Mouse (Mus musculus): ENCODE data around the gene Tbc1d14. TPM values are rescaled to one million over a fixed set of nuclear protein-coding genes. Genes with fewer than 3 reads are reported as not detected.
A peak's percentile ranks its signal among the peaks of the same experiment; 100 is the strongest.

Gene Tbc1d14
- polyA plus RNA-seq, 2 experiments from 2014 or later: 58.5 to 95.0 TPM

DNA sequence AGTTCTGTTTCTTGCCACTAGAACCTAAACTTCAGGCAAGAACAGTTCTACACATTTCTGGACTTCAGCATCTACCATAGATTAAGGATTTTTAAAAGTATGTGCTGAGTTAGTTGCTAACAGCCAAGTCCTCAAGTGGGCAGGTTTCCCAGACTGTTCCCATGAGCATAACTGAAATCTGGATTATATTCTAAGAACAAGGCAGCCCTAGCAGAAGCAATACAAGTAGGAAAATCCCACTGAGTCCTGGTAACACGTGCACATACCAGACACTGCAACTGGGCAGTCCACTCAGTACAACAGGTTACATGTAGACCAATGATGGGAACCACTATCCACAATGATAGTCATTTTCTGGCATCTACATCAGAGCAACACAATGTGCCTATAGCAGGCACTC, 17.3 kb downstream of the Tbc1d14 start:
- no peak for ATAC-seq

DNA sequence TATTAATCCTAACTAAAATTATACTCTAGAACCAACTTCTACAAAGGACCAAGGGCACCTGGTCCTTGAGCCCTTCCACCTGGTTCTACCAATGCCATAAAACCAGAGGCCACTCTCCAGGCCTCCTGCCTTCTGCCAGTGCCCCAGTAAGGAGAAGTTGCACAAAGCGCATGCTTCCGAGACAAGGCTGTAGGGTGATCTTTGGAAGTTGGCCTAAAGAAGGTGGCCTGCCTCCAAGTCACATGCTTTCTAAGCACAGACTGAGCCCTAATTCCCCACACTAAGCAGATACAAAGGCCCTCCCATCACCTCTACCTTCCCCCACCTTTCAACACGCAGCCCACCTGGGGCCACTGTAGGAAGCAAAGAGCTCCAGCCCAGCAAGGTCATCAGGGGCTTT, 17.8 kb downstream of the Tbc1d14 start:
- no peak for ATAC-seq

DNA sequence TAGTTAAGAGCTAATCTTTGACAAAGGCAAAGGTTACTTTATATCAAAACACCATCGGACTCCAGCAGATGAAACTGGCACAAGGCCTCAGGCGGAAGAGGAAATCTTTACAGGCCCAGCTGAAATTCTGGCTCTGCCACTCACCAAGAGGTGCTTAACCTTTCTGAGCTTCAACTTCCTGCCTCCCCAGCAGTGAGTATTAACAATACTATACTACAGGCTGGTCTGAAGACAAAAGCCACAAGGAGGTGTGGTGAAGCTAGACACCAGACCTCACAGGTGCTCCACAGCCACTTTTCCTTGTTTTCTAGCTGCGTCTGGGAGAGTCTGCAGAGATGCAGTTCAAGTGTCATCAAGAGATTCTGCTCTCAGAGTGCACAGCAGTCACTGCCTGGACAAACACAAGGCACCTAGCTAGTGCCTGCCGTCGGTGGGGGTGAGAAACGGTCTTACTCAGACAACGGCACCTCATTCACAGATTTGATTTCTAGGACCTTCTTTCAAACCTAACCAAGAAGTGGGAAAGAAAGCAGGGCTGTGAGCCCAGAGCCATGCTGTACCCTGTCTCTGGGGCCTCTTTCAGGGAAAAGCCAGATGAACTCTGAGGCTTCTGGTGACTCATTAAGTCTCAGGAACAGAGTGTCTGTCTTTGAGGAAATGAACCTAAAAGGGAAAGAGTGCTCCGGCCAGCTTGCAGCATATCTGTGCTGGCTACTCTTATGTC, 18.8 kb downstream of the Tbc1d14 start:
- ATAC-seq: peak; percentile 86

DNA sequence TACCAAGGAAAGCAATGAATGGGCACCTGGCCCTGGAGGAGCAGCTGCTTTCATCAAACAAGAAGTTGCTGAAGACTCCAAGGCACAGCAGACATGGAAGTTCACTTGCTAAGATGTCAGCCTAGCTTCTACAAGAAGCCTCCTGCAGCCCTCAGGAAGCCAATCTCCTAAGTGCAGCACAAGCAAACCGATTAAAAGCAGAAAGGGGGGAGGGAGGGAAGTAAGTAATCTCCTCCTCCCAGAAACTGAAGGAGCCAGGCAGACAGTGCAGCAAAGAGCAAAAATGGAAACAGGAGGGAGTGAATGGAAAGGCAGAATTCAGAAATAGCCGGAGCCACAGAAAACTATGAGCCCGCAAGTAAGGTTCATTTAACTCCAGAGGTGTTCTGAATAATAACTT, 19.7 kb downstream of the Tbc1d14 start:
- no peak for ATAC-seq

DNA sequence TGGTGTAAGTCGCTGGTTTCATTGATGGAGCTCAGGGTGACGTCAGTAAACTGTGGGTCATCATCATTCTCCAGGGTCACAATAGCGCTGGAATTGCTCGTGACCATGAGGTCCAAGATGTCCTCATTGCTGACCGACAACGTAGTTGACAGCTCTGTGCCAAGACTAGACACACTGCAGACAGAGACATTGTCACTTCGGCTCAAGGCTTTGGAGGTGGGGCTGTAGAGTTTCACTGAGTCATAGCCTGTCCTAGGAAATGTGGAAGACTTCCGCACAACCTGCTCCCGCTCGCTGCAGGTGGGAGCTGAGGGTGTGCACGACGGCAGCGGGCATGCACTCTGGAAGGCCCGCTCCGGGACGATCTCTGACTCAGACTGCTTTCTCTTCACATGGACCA, 21.7 kb downstream of the Tbc1d14 start:
- ATAC-seq: no peak

DNA sequence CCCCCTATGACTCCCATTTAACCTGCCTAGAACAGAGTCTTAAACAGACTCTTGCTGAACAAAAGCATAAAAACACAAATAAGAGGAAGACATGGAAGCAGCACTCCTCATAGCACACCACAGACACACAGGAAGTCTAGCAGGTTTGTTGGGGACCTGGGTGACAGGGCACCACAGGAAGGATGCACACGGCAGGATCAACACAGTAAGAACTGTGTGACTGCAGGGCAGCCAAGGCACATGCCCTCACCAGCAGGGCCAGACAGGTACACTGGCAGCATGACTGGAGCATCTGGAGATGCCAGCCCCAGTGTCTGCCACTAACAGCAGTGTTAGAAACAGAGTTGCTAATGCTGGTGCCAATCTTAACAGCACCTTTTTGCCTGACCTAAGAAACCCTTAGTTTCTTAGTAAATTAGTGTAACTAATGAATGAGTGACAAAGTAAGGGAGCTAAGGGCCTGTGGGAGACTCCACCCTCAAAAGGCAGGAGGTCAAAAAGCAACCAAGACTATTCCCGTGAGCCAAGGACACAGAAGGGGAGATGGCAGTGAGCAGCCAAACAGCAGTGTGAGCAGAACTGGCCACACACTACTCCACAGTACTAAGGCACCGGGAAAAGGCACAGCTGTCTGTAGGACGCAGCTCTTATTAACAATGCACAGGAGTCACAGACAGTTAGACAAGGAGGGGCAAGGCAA, 22.4 kb downstream of the Tbc1d14 start:
- ATAC-seq: peak; percentile 60

DNA sequence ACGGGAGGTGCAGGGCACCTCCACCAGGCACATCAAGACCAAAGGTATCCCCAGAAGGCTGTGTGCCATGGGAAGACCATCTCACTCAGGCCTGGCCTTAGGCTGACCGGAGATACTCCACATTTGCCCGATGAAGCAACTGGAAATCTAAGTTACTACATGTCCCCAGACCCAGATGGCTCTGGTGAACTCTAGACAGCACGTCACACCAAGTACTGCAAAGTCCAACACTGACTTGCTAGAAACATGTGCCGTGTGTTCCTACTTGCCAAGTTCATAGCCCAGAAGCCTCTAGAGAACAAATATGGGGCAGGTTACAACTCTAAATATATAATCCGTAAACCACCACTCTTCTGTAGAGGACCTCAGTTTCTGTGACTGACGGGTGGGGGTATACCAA, 23.0 kb downstream of the Tbc1d14 start:
- no peak for ATAC-seq

DNA sequence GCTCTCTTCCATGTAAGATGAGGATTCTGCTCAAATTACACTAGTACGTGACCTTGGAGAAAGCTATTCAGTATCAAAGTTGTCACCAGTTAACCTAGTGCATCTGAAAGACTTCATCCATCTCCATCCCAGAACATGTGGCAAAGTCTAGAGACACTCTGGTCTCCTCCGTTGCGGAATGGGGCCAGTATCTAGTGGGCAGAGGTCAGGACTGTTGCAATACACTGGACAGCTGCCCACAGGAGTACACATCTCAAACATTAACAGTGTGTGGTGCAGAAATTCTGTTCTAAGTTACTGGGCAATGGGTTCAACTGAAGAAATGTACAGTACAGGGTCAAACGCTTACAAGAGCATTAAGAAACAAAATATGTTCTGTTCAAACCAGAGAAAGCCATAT, 25.0 kb downstream of the Tbc1d14 start:
- ATAC-seq: no peak

DNA sequence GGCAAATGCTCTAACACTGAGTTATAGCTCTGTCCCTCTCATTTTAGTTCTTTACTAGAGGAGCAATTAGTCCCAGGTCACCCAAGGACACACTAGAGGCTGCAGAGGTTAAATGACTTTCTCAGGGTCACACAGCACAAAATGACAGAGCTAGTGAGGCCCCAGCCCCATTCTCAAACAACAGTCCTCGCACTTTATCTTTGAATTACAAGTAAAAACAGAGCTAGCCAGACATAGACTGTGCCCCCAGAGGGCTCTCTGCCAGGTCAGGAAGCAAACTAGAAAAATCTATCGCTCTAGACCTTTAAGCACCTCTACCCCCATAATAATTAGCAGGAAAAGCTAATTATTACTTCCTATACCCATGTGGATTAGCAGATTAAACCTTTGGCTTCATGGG, 25.4 kb downstream of the Tbc1d14 start:
- ATAC-seq: no peak

DNA sequence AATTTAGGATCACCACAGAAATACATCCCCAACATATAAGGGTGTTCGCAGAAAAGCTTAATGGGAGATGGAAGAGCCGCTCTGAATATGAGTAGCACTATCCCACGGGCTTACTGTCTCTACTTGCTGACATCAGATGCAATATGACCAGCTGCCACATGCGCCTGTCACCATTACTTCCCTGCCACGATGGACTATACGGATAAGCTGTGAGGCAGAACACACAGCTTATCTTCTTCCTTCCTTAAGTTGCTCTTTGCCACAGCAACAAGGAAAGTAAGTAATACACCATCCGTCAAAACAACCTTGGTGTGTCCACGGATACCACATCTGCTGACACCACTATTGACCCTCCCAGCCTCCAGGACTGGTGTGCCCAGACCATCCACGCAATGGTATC, 28.5 kb downstream of the Tbc1d14 start:
- ATAC-seq: no peak

DNA sequence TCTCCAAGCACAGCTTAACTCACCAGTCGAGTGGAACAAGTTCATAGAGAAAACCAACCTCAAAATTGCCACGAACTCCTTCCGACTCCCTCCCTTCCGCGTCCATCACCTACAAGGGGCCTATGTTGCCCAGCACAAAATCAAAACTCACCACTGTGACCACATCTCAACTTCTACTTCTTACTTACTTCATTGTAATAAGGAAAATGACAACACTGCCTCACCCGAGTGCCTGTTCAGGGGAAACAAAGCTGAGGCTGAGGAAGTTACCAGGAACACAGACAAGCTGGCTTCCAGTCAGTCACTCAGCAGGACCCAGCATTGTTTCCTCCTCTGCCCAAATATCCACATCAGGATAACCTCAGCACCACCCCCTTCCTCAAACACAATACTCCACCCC, 29.3 kb downstream of the Tbc1d14 start:
- no peak for ATAC-seq

DNA sequence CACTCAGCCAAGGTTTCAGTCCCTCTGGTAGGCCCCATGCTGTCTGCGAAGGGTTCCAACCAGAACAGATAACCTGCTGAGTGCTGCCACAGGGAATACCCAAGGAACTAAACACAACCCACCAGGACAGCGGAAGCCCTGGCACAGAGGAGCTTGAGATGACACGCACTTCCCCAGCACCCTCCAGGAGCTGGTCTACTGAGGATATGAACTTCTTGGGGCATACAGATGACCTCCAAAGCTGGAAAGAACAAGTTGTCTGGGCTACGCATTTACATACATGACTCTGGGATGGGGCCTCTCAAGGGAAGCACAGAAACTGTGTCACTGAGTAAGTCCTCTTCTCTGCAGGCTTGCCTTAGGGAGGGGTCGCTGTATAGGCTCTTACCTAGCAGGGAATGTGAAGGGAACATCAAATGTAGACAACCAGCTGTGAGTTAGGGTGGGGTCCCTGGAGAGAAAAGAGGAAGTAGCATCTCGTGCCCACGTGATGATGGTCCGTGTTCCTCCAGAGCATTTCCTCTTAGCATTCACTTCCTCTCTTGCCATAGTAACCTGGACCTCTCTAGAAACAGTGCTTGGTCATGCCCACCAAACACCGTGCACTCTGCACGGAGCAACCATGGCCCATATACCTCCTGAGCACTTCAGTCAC, 30.2 kb downstream of the Tbc1d14 start:
- peak; percentile 31 for ATAC-seq

DNA sequence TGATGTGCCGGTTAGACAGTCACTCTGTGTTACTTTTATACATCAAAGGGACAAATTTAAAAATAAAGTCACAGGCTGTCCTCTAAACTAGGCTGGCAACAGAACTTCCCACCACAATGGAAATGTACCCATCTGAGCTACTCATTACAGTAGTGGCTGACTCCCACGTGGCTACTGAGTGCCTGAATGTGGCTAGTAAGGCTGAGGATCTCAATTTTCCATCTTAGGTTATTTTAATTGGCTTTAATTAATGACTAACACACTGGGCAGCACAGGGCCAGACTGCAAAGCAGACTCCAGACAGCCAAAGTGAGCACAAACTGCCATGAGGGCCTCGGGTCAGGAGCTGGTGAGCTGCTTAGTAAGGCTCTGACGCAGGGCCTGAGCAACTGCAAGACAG, 31.6 kb downstream of the Tbc1d14 start:
- ATAC-seq: peak; percentile 55

DNA sequence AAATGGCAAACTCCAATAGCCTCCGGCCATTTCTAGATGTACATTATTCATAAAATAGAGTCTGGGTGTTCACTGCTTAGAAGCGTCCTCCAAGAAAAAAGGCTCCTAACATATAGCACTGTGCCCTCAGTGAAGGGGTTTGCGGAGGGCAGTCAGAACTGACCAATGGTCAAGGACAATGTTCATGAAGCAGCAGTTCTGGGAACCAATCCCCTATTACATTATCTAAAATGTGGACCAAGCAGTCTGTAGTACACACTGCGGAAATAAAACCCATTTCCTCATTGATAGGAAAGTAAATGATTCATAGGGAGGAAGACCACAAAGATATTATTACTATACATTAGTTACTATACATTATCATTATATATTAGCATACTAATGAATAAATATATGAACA, 32.6 kb downstream of the Tbc1d14 start:
- ATAC-seq: no peak

DNA sequence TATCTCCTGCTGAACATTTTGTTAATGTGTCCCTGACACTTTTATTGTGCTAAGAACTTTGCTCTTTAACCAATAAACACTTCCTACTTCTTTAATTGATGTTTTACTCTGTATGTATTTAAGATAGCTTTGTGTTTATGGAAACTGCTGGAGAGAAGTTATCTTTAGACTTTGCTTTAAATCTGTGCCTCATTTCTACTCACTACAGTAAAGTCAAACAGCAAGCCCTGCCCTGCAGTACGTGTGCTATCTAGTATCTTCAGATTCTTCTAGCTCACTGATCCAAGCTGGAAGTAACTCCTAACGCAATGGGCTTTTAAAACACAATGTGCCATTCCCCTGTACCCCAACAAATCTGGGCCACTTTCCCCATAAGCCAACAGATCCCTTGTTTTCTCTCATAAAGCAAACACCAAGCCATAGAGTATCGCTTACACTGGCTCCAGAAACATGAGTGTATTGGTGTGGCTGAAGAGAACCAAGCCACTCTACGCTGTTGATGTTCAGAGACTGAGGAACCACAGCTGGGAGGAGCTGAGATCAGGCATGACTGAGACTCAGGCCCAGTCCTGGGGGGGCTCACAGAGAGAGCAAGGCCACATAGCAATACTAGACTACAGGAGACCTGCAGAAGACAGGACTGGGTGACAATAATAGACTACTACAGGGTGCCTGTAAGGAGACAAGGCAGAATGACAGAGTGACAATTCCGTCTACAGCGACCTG, 33.4 kb downstream of the Tbc1d14 start:
- no peak for ATAC-seq

DNA sequence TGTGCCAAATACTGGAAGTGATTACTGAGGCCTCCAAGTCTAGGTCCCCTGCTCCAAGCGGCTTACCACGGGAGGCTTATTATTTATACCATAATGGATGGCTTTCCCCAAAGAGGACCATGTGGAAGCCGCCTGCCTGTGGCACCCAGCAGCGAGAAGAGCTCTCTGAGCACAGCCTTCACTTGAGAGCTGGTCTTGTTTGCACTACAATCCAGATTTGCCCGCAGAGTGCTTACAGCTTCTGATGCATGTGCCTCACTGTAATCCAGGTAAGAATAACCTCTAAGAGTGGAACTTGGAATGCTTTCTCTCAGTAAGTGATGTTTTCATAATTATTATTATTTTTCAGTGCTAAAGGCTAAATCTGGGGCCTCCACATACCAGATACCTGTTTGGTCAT, 34.0 kb downstream of the Tbc1d14 start:
- no peak for ATAC-seq

DNA sequence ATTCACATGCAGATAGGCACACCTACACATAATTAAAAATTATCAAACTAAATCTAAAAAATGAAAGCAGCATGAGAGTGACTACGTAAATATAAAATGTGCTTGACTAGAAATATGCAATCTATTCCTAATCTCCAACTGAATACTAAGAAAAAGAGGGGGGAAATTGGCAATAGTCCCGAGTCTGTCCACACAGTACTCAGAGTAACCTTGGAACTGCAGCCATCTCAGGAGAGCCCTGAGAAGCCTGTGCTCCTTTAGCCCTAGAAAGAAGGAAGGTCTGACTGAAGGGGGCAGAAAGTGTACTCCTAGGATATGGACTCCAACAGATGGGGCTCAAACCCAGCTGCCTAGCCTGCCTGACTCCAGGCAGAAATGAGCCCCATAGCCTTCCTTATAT, 34.5 kb downstream of the Tbc1d14 start:
- ATAC-seq: no peak

DNA sequence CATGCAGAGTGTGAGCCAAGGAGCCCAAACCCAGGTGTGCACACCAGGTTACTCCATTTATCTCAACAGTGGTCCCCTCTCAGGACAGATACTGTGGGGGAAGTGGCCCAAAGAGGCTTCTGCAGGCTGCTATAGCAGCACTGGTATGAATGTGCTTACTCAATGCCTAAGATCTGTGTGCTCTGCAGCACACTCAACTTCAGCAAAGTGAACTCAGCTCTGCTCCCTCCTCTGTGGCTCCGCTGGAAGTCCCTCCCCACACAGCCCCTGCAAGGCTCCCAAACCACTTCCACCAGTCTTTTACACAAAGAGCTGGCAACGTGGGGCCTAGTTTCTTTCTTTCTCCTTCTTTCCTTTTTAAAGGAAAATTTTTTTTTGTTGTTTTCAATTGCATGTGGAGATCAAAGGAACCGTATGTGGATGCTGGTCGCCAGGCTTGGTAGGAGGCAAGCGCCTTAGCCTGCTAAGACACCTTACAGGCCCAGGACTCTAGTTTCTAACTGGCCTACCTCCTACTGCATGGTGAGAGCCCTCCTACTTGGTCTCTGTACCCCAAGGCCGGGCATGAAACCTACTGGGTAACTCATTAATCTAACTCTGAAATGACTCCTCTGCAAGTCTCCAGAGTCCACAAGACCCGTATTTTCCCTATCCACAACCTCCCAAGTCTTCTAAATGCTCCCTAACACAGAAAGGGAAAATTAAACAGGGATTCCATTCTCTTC, 35.3 kb downstream of the Tbc1d14 start:
- peak; percentile 53 for ATAC-seq

DNA sequence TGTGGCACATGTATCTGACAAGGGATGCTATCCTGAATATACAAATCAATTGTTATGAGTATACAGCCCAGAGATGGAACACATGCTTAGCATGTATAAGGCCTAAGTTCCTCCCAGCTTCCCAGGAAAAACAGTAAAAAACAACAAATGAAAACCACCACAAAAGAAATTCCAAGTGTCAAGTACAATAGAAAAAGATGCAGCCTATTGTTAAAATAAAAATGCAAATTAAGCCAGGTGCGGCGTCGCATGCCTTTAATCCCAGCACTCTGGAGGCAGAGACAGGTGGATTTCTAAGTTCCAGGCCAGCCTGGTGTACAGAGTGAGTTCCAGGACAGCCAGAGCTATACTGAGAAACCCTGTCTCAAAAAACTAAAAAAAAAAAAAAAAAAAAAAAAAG, 36.2 kb downstream of the Tbc1d14 start:
- ATAC-seq: no peak

DNA sequence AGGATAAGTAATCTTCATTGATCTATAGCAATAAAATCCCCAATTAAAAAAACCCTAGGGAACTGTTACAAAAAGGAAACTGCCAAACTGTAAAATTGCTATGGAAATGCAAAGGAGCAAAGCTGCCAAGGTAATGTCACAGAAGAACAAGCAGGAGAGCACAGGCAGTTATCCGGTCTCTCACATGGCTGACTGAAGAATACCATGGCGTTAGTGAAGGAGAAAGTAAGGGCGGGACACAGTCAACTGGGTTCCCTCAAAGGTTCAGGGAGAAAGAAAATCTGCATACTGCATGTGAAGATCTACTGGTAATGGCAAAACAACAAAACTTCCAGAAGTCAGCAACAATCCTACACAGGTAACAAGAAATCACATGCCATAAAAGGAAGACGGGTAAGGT, 36.8 kb downstream of the Tbc1d14 start:
- no peak for ATAC-seq

DNA sequence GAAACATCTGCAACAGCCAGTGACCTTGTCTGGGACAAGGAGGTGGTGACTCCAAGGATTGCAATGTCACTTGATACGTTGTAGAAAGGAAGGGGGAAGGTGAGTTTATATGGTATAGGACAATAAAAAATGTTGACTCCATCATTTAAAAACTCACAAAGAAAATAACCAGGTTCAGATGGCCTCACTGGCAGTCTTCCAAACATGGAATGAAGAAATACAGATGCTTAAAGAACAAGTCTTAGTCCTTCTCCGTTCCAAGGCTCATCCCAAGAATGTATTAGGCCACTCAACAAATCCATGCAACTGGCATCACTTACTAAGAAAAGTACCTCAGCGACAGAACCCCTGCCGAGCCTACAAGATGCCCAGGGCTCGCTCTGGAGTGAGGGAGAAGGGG, 38.6 kb downstream of the Tbc1d14 start:
- no peak for ATAC-seq

DNA sequence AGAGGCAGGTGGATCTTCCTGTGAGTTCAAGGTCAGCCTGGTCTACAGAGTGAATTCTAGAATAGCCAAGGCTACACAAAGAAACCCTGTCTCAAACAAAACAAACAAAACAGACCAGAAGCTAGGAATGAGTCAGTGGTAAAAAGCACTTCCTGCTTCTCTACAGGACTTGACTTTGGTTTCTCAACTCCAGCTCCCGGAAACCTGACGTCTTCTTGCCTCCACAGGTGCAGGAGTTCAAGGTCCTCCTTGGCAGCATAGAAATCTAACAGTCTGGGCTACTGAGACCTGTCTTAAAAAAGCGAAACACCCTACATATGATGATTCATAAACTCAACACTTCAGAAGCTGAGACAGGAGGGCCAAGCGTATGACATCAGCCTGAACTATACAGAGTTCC, 39.2 kb downstream of the Tbc1d14 start:
- peak; percentile 70 for ATAC-seq

Measured in CD4-positive, CD25-positive, alpha-beta regulatory T cell, adult 4 months (primary cell).